Mouse (Mus musculus) liver, embryonic 11.5 days (tissue): ENCODE results near the gene Sox2. TPM values are rescaled to one million over a fixed set of nuclear protein-coding genes. Genes with fewer than 3 reads are reported as not detected.
A peak's percentile ranks its signal among the peaks of the same experiment; 100 is the strongest.

Source experiments
- ATAC-seq: fragments of 200-750 bp; cut with Nextera tagmentation; replicated peaks from 2 replicates; pipeline ENCODE4 v1.8.0; 2017; ENCODE audit warnings: moderate number of reproducible peaks, mild to moderate bottlenecking, moderate TSS enrichment, moderate library complexity; ENCODE audit not compliant: low FRiP score
- DNase-seq: peaks from one replicate; pipeline ENCODE4 v3.0.0-alpha.2; 2017; ENCODE audit warnings: low spot score
- H3K27ac ChIP-seq: fragments of 300-500 bp; sonication (generic); 2 replicates; pipeline ENCODE4 v1.5.1; 2014; ENCODE audit warnings: mild to moderate bottlenecking, low read depth, low read length, control low read depth
- H3K27me3 ChIP-seq: fragments of 300-500 bp; sonication (generic); replicated peaks from 2 replicates; pipeline ENCODE4 v1.6.1; 2014; ENCODE audit warnings: low read length, mixed read lengths; ENCODE audit not compliant: control insufficient read depth, insufficient read depth
- H3K36me3 ChIP-seq: fragments of 300-500 bp; sonication (generic); 2 replicates; pipeline ENCODE4 v1.6.1; 2014; ENCODE audit warnings: mild to moderate bottlenecking, low read length, moderate library complexity, mixed read lengths; ENCODE audit not compliant: control insufficient read depth, insufficient read depth
- H3K4me1 ChIP-seq: fragments of 300-500 bp; sonication (generic); replicated peaks from 2 replicates; pipeline ENCODE4 v1.6.1; 2014; ENCODE audit warnings: low read length, mixed read lengths; ENCODE audit not compliant: control insufficient read depth, insufficient read depth
- H3K4me2 ChIP-seq: fragments of 300-500 bp; sonication (generic); 2 replicates; pipeline ENCODE4 v1.6.1; 2014; ENCODE audit warnings: mild to moderate bottlenecking, control low read depth, moderate library complexity
- H3K4me3 ChIP-seq: fragments of 300-500 bp; sonication (generic); 2 replicates; pipeline ENCODE4 v1.5.1; 2014; ENCODE audit warnings: low read depth, low read length, control low read depth
- H3K9ac ChIP-seq: fragments of 300-500 bp; sonication (generic); 2 replicates; pipeline ENCODE4 v1.6.1; 2014; ENCODE audit warnings: low read depth, low read length, control low read depth
- H3K9me3 ChIP-seq: fragments of 300-500 bp; sonication (generic); 2 replicates; pipeline ENCODE4 v1.6.1; 2016; ENCODE audit warnings: low read length, inconsistent platforms, mixed read lengths; ENCODE audit not compliant: control insufficient read depth
- WGBS: fragments of 180-500 bp; shearing (Covaris S2); extraction: QIAGEN DNeasy Blood & Tissue Kit; methylation state at CpG from one replicate; pipeline ENCODE4 v1.1.7; 2014; 5-methylcytosine and 5-hydroxymethylcytosine counted together
- polyA plus RNA-seq: library from polyadenylated mRNA; unstranded; fragments of >200 nt; fragmentation: Nextera tagmentation; extraction: Ambion mirVana; gene quantifications from 2 replicates; pipeline ENCODE4 v1.2.1, GENCODE M21; 2014

The Sox2 gene
- polyA plus RNA-seq, 1 experiment from 2014 or later = 0.55 TPM

GRCm38 (mm10) chr3:34648833-34649719, 1.1 kb upstream of the Sox2 start:
- DNase-seq (no peak), ATAC-seq (peak; percentile 40; the same call in 1 of the 2 replicates)
- H3K9ac ChIP-seq = no peak overlapping the region
- H3K4me3 ChIP-seq = peak overlapping the region; percentile 40
- H3K4me1 ChIP-seq = peaks cover 4% of the 10 kb centered on the region; the same call in 1 of the 2 replicates
- H3K9me3 ChIP-seq = no peaks in the 10 kb centered on the region
- H3K36me3 ChIP-seq = no peaks in the 10 kb centered on the region
- 3% methylated on average over 50 of the region's 50 CpGs for WGBS
- H3K27ac ChIP-seq = no peak overlapping the region
- peaks cover 94% of the 10 kb centered on the region for H3K27me3 ChIP-seq
- H3K4me2 ChIP-seq = peak overlapping the region; percentile 66

GRCm38 (mm10) chr3:34650621-34651361, 586 bp downstream of the Sox2 start:
- peak overlapping the region; percentile 39; the same call in 1 of the 2 replicates for H3K27ac ChIP-seq
- ATAC-seq = peak; percentile 41; the same call in 1 of the 2 replicates
- peak; percentile 67 for DNase-seq
- peaks cover 95% of the 10 kb centered on the region for H3K27me3 ChIP-seq
- no peaks in the 10 kb centered on the region for H3K9me3 ChIP-seq
- peak overlapping the region; percentile 66 for H3K4me2 ChIP-seq
- H3K4me1 ChIP-seq = peaks cover 4% of the 10 kb centered on the region; the same call in 1 of the 2 replicates
- H3K36me3 ChIP-seq = no peaks in the 10 kb centered on the region
- H3K4me3 ChIP-seq = peak overlapping the region; percentile 40
- 2% methylated on average over 67 of the region's 67 CpGs for WGBS
- H3K9ac ChIP-seq = no peak overlapping the region

GRCm38 (mm10) chr3:34651486-34652170, 1.4 kb downstream of the Sox2 start:
- Histone ChIP-seq H3K27me3 (peaks cover 95% of the 10 kb centered on the region), H3K27ac (no peak overlapping the region), H3K4me2 (no peak overlapping the region), H3K9me3 (no peaks in the 10 kb centered on the region), H3K4me3 (0 out of 2 replicates have a peak overlapping the region, but pooled peaks have one; percentile 40), H3K4me1 (peaks cover 4% of the 10 kb centered on the region; the same call in 1 of the 2 replicates), H3K9ac (no peak overlapping the region), H3K36me3 (no peaks in the 10 kb centered on the region)
- ATAC-seq (no peak), DNase-seq (no peak)
- WGBS = 3% methylated on average over 26 of the region's 26 CpGs

GRCm38 (mm10) chr3:34652616-34653015, 2.4 kb downstream of the Sox2 start:
- DNase-seq (no peak), ATAC-seq (no peak)
- H3K27me3 ChIP-seq = peaks cover 96% of the 10 kb centered on the region
- no peak overlapping the region for H3K4me2 ChIP-seq
- no peaks in the 10 kb centered on the region for H3K9me3 ChIP-seq
- no peak overlapping the region for H3K4me3 ChIP-seq
- no peak overlapping the region for H3K9ac ChIP-seq
- H3K27ac ChIP-seq = no peak overlapping the region
- WGBS = 2% methylated on average over 14 of the region's 14 CpGs
- H3K4me1 ChIP-seq = peaks cover 4% of the 10 kb centered on the region; the same call in 1 of the 2 replicates
- H3K36me3 ChIP-seq = no peaks in the 10 kb centered on the region

- H3K27ac ChIP-seq = no peak overlapping the region
- H3K4me1 ChIP-seq = peaks cover 4% of the 10 kb centered on the region; the same call in 1 of the 2 replicates
- no peaks in the 10 kb centered on the region for H3K9me3 ChIP-seq
- H3K4me3 ChIP-seq = no peak overlapping the region
- no peak overlapping the region for H3K9ac ChIP-seq
- DNase-seq (no peak), ATAC-seq (no peak)
- H3K36me3 ChIP-seq = no peaks in the 10 kb centered on the region
- 2% methylated on average over 26 of the region's 26 CpGs for WGBS
- no peak overlapping the region for H3K4me2 ChIP-seq
- peaks cover 97% of the 10 kb centered on the region for H3K27me3 ChIP-seq
Measured at GRCm38 (mm10) chr3:34653235-34653976, 3.2 kb downstream of the Sox2 start.

- ATAC-seq = no peak
- Histone ChIP-seq H3K4me3 (no peak overlapping the region), H3K36me3 (no peaks in the 10 kb centered on the region), H3K27me3 (peaks cover 97% of the 10 kb centered on the region), H3K4me1 (peaks cover 4% of the 10 kb centered on the region; the same call in 1 of the 2 replicates), H3K27ac (no peak overlapping the region), H3K4me2 (no peak overlapping the region), H3K9ac (no peak overlapping the region), H3K9me3 (no peaks in the 10 kb centered on the region)
- 5% methylated on average over 9 of the region's 9 CpGs for WGBS
- no peak for DNase-seq
Measured at GRCm38 (mm10) chr3:34653977-34654500, 3.8 kb downstream of the Sox2 start.

GRCm38 (mm10) chr3:34654781-34655180, 4.6 kb downstream of the Sox2 start:
- no peak overlapping the region for H3K27ac ChIP-seq
- H3K4me2 ChIP-seq = no peak overlapping the region
- no peaks in the 10 kb centered on the region for H3K9me3 ChIP-seq
- H3K4me1 ChIP-seq = 0 out of 2 replicates have a peak, but pooled peaks cover 4% of the 10 kb centered on the region
- peaks cover 97% of the 10 kb centered on the region for H3K27me3 ChIP-seq
- no peak overlapping the region for H3K4me3 ChIP-seq
- DNase-seq (no peak), ATAC-seq (no peak)
- 21% methylated on average over 6 of the region's 6 CpGs for WGBS
- H3K9ac ChIP-seq = no peak overlapping the region
- no peaks in the 10 kb centered on the region for H3K36me3 ChIP-seq
